Mouse (Mus musculus) CH12.LX (cell line): ENCODE measurements at regions not wholly inside any gene's neighbourhood (a gene's known extent, or its start where the extent isn't known, plus 50 kb on each side); places are given as distances from the start of the nearest gene placed in this dataset.

Source experiments
- CHD1 ChIP-seq: IDR thresholded peaks from 2 replicates; pipeline ENCODE4 v1.6.1; 2012; ENCODE audit warnings: low read depth, low read length, improper control_type of control experiment, inconsistent platforms
- CTCF ChIP-seq, 2 experiments: IDR thresholded peaks in 1 of 2; conservative IDR thresholded peaks in 1 of 2; 2 replicates each; pipeline ENCODE4 v1.5.1; 2011 to 2012; ENCODE audit warnings: low read depth in 2 of 2, low read length in 2 of 2, improper control_type of control experiment in 1 of 2, inconsistent platforms in 1 of 2, mild to moderate bottlenecking in 1 of 2, moderate library complexity in 1 of 2
- E2F4 ChIP-seq: IDR thresholded peaks from 2 replicates; pipeline ENCODE4 v1.6.1; 2011; ENCODE audit warnings: low read depth, low read length, improper control_type of control experiment; ENCODE audit not compliant: insufficient replicate concordance
- EP300 ChIP-seq: IDR thresholded peaks from 2 replicates; pipeline ENCODE4 v1.6.1; 2011; ENCODE audit warnings: low read length, improper control_type of control experiment
- HCFC1 ChIP-seq: IDR thresholded peaks from 2 replicates; pipeline ENCODE4 v1.6.1; 2012; ENCODE audit warnings: low read depth, mild to moderate bottlenecking, inconsistent platforms, low read length, improper control_type of control experiment
- JUN ChIP-seq: IDR thresholded peaks from 2 replicates; pipeline ENCODE4 v1.6.1; 2011; ENCODE audit warnings: low read depth, mild to moderate bottlenecking, low read length, improper control_type of control experiment, moderate library complexity; ENCODE audit not compliant: insufficient read depth
- NELFE ChIP-seq: IDR thresholded peaks from 2 replicates; pipeline ENCODE4 v1.6.1; 2011; ENCODE audit warnings: low read depth, low read length, improper control_type of control experiment
- POLR2A ChIP-seq: IDR thresholded peaks from 2 replicates; pipeline ENCODE4 v1.6.1; 2011; ENCODE audit warnings: low read depth, mild to moderate bottlenecking, improper control_type of control experiment, low read length
- POLR2AphosphoS2 ChIP-seq: IDR thresholded peaks from 2 replicates; pipeline ENCODE4 v1.6.1; 2011; ENCODE audit warnings: low read depth, low read length, improper control_type of control experiment
- SIN3A ChIP-seq: IDR thresholded peaks from 2 replicates; pipeline ENCODE4 v1.6.1; 2012; ENCODE audit warnings: low read length, improper control_type of control experiment, inconsistent platforms
- TBP ChIP-seq: conservative IDR thresholded peaks from 2 replicates; pipeline ENCODE4 v1.6.1; 2011; ENCODE audit warnings: low read depth, low read length, improper control_type of control experiment
- UBTF ChIP-seq: IDR thresholded peaks from 2 replicates; pipeline ENCODE4 v1.6.1; 2012; ENCODE audit warnings: low read depth, mild to moderate bottlenecking, inconsistent platforms, low read length, improper control_type of control experiment, moderate library complexity
- ZNF384 ChIP-seq: IDR thresholded peaks from 2 replicates; pipeline ENCODE4 v1.6.1; 2012; ENCODE audit warnings: low read depth, low read length, improper control_type of control experiment, inconsistent platforms

- TF ChIP-seq POLR2A (no peak), CTCF (conservative IDR thresholded peaks at IDR 0.05 in 1 of 2, IDR thresholded peaks at IDR 0.05 in 1 of 2; ENCODE audit: low read depth in 2 of 2, low read length in 2 of 2) (no peak), POLR2AphosphoS2 (no peak), TBP (no peak), UBTF (no peak), JUN (no peak), NELFE (no peak), SIN3A (no peak), EP300 (no peak), E2F4 (no peak), HCFC1 (no peak), ZNF384 (no peak), CHD1 (no peak)
Measured at GRCm38 (mm10) chr4:52282458-52282857, 156.6 kb upstream of the Smc2 start.
